Mouse (Mus musculus) heart, postnatal 0 days (tissue): ENCODE data around the gene Zmynd12. TPM values are rescaled to one million over a fixed set of nuclear protein-coding genes. Genes with fewer than 3 reads are reported as not detected.

ENCODE experiments used
- ATAC-seq: fragments of 200-750 bp; cut with Nextera tagmentation; 2 replicates; pipeline ENCODE4 v1.8.0; 2017; ENCODE audit warnings: low read depth, moderate number of reproducible peaks, moderate library complexity; ENCODE audit not compliant: insufficient read depth
- DNase-seq: peaks from one replicate; pipeline ENCODE4 v3.0.0-alpha.2; 2016; ENCODE audit warnings: low spot score
- H3K27ac ChIP-seq: fragments of 300-500 bp; sonication (generic); 2 replicates; pipeline ENCODE4 v1.5.1; 2014; ENCODE audit warnings: low read depth, mild to moderate bottlenecking
- H3K27me3 ChIP-seq: fragments of 300-500 bp; sonication (generic); 2 replicates; pipeline ENCODE4 v1.6.1; 2014; ENCODE audit warnings: low read length, mixed read lengths; ENCODE audit not compliant: control insufficient read depth, insufficient read depth
- H3K36me3 ChIP-seq: fragments of 300-500 bp; sonication (generic); replicated peaks from 2 replicates; pipeline ENCODE4 v1.6.1; 2014; ENCODE audit warnings: low read length, mixed read lengths; ENCODE audit not compliant: control insufficient read depth, insufficient read depth
- H3K4me1 ChIP-seq: fragments of 300-500 bp; sonication (generic); 2 replicates; pipeline ENCODE4 v1.6.1; 2014; ENCODE audit warnings: antibody characterized with exemption; ENCODE audit not compliant: control insufficient read depth, insufficient read depth
- H3K4me2 ChIP-seq: fragments of 300-500 bp; sonication (generic); 2 replicates; pipeline ENCODE4 v1.6.1; 2014; ENCODE audit warnings: low read depth, mild to moderate bottlenecking, low read length, moderate library complexity
- H3K4me3 ChIP-seq: fragments of 300-500 bp; sonication (generic); 2 replicates; pipeline ENCODE4 v1.5.1; 2014; ENCODE audit warnings: low read depth, low read length
- H3K9ac ChIP-seq: fragments of 300-500 bp; sonication (generic); replicated peaks from 2 replicates; pipeline ENCODE4 v1.6.1; 2014; ENCODE audit warnings: low read depth, low read length, mixed read lengths
- H3K9me3 ChIP-seq: fragments of 300-500 bp; sonication (generic); replicated peaks from 2 replicates; pipeline ENCODE4 v1.6.1; 2016; ENCODE audit warnings: low read length; ENCODE audit not compliant: control insufficient read depth
- CTCF ChIP-seq: IDR thresholded peaks from 2 replicates; pipeline ENCODE4 v1.5.1; 2016; ENCODE audit warnings: antibody characterized with exemption, control low read depth, low read depth
- EP300 ChIP-seq: IDR thresholded peaks from 2 replicates; pipeline ENCODE4 v1.6.1; 2016; ENCODE audit warnings: antibody characterized with exemption, low read depth
- WGBS: fragments of 180-500 bp; shearing (Covaris S2); extraction: QIAGEN DNeasy Blood & Tissue Kit; methylation state at CpG from one replicate; pipeline ENCODE4 v1.1.7; 2014; 5-methylcytosine and 5-hydroxymethylcytosine counted together
- polyA plus RNA-seq: library from polyadenylated mRNA; unstranded; fragments of >200 nt; fragmentation: Nextera tagmentation; extraction: Ambion mirVana; gene quantifications from 2 replicates; pipeline ENCODE4 v1.2.1, GENCODE M21; 2015
- total RNA-seq: library from RNA; depleted of rRNA; stranded (reverse); fragments of >200 nt; gene quantifications from 2 replicates; pipeline ENCODE4 v1.2.3, GENCODE M21; 2014; ENCODE audit warnings: low replicate concordance

The Zmynd12 gene
- total and polyA plus RNA-seq, 2 experiments from 2014 or later, result 0.37 TPM; not detected in 1

GRCm38 (mm10) chr4:119462457-119462856 is 39.8 kb downstream of the Zmynd12 start:
- ATAC-seq (no peak), DNase-seq (no peak)
- Histone ChIP-seq H3K4me2 (no peak overlapping the region), H3K9ac (no peak overlapping the region), H3K4me1 (peaks cover 9% of the 10 kb centered on the region; the same call in 1 of the 2 replicates), H3K27me3 (no peaks in the 10 kb centered on the region), H3K4me3 (no peak overlapping the region), H3K9me3 (no peaks in the 10 kb centered on the region), H3K36me3 (no peaks in the 10 kb centered on the region), H3K27ac (peak overlapping the region; percentile 87)
- WGBS, result 80% methylated on average over 3 of the region's 3 CpGs
- TF ChIP-seq CTCF (no peak), EP300 (no peak)

- ATAC-seq (peak; percentile 83), DNase-seq (peak; percentile 87)
- Histone ChIP-seq H3K9ac (no peak overlapping the region), H3K27ac (peak overlapping the region; percentile 87), H3K9me3 (no peaks in the 10 kb centered on the region), H3K4me2 (peak overlapping the region; percentile 16; the same call in 1 of the 2 replicates), H3K4me3 (no peak overlapping the region), H3K4me1 (peaks cover 9% of the 10 kb centered on the region; the same call in 1 of the 2 replicates), H3K27me3 (no peaks in the 10 kb centered on the region), H3K36me3 (no peaks in the 10 kb centered on the region)
- TF ChIP-seq EP300, result no peak
- TF ChIP-seq CTCF, result peak; percentile 12; the same call in 1 of the 2 replicates
- 23% methylated on average over 11 of the region's 11 CpGs for WGBS
These were observed 40.5 kb downstream of the Zmynd12 start for GRCm38 (mm10) chr4:119462858-119463755.

GRCm38 (mm10) chr4:119463756-119464419 is 41.3 kb downstream of the Zmynd12 start:
- Histone ChIP-seq H3K27me3 (no peaks in the 10 kb centered on the region), H3K9ac (no peak overlapping the region), H3K27ac (peak overlapping the region; percentile 87), H3K36me3 (no peaks in the 10 kb centered on the region), H3K4me3 (no peak overlapping the region), H3K4me2 (peak overlapping the region; percentile 16; the same call in 1 of the 2 replicates), H3K4me1 (peaks cover 9% of the 10 kb centered on the region; the same call in 1 of the 2 replicates), H3K9me3 (no peaks in the 10 kb centered on the region)
- ATAC-seq, result peak; percentile 22
- 50% methylated on average over 13 of the region's 13 CpGs for WGBS
- no peak for TF ChIP-seq CTCF
- no peak for DNase-seq

GRCm38 (mm10) chr4:119465841-119466240 is 43.2 kb downstream of the Zmynd12 start:
- ATAC-seq (no peak), DNase-seq (no peak)
- H3K27ac ChIP-seq, result no peak overlapping the region
- H3K4me1 ChIP-seq, result peaks cover 9% of the 10 kb centered on the region; the same call in 1 of the 2 replicates
- 94% methylated on average over 5 of the region's 5 CpGs for WGBS
- H3K4me2 ChIP-seq, result no peak overlapping the region
- H3K9ac ChIP-seq, result no peak overlapping the region
- no peak overlapping the region for H3K4me3 ChIP-seq
- no peak for TF ChIP-seq EP300
- no peaks in the 10 kb centered on the region for H3K36me3 ChIP-seq
- no peaks in the 10 kb centered on the region for H3K9me3 ChIP-seq
- H3K27me3 ChIP-seq, result no peaks in the 10 kb centered on the region

- H3K4me3 ChIP-seq, result no peak overlapping the region
- peaks cover 9% of the 10 kb centered on the region; the same call in 1 of the 2 replicates for H3K4me1 ChIP-seq
- DNase-seq (no peak), ATAC-seq (no peak)
- H3K27ac ChIP-seq, result no peak overlapping the region
- no peaks in the 10 kb centered on the region for H3K36me3 ChIP-seq
- H3K9ac ChIP-seq, result no peak overlapping the region
- no peak overlapping the region for H3K4me2 ChIP-seq
- H3K27me3 ChIP-seq, result no peaks in the 10 kb centered on the region
- TF ChIP-seq CTCF (no peak), EP300 (no peak)
- H3K9me3 ChIP-seq, result no peaks in the 10 kb centered on the region
- 79% methylated on average over 16 of the region's 16 CpGs for WGBS
These were observed 45.2 kb downstream of the Zmynd12 start for GRCm38 (mm10) chr4:119467720-119468380.
